ENCODE assay signal across 8 mouse cellular contexts in the genomic region with DNA sequence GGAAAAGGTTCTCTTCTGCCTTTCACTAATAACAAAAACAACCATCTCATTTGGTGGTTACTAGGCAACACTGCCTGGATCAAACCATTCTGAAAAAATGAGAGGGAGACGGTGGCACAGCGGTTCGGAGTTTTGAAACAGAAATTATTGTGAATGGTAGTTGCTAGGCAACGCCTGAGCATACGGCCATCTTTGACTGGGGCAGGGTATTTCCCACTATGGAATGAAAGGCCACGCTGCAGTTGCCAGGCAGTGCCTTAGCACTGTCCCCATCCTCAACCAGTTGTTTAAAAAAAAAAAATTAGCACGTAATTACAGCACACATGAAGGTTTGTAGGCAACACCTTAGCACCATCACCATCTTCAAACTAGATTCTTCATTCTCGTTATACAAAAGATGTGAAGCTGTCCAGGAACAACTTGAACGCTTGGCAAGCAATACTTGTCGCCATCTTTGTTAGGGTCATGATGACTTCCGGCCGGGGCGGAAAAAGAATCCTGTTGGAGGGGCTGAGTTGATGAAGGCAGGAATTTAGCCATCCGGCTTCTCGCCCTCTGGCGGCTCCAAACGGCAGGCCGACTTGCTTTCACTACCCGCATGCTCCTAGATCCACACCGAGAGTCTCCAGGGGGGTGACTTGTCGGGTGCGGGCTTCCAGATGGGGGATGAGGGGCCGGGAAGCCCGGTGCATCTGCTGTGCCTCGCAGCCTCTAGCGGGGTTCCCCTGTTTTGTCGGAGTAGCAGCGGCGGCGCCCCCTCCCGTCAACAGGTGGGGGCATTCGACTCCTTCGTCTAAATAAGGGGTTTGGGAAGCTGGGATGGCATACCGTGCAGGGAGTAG. TPM values are rescaled to one million over a fixed set of nuclear protein-coding genes. Genes with fewer than 3 reads are reported as not detected.
DNase-seq lines count a peak whose midpoint lies in the region; ATAC-seq lines count a peak whose summit lies in the region.

Gene Fuz, plus strand, starts transcription at position 487 of the 842 bp plus-strand sequence.

- under 1% methylated on average over 34 of the region's 34 CpGs for WGBS in forebrain, embryonic 14.5 days
- WGBS in neural tube, embryonic 15.5 days = under 1% methylated on average over 34 of the region's 34 CpGs

- no peaks in the 10 kb centered on the region for H3K27me3 ChIP-seq in forebrain, embryonic 14.5 days (replicated peaks; ENCODE audit: control insufficient read depth, insufficient read depth, low read length)
- H3K27me3 ChIP-seq in neural tube, embryonic 15.5 days (replicated peaks) = no peaks in the 10 kb centered on the region

- H3K36me3 ChIP-seq in forebrain, embryonic 14.5 days (ENCODE audit: control insufficient read depth, insufficient read depth, low read length) = peaks cover 19% of the 10 kb centered on the region
- H3K36me3 ChIP-seq in neural tube, embryonic 15.5 days = peaks cover 15% of the 10 kb centered on the region

- peak; percentile 75 for ATAC-seq in forebrain, embryonic 14.5 days
- peak; percentile 82 for ATAC-seq in neural tube, embryonic 15.5 days (ENCODE audit: low FRiP score)

- peak within 1 kb of the TSS; percentile 79 for H3K9ac ChIP-seq in forebrain, embryonic 14.5 days (ENCODE audit: low read length)
- H3K9ac ChIP-seq in neural tube, embryonic 15.5 days (replicated peaks) = peak within 1 kb of the TSS; percentile 57

- intact Hi-C loops in heart, postnatal 14 days (cut with DNase I) = loop anchor here (5.0 kb wide), 1 partner anchor 56 kb away; no protein-coding TSS in a partner anchor

- peak; percentile 96 for DNase-seq in ES-CJ7 (ENCODE audit: low read depth, low spot score)
- DNase-seq in cerebellum, adult 11 months = peak; percentile 88
- DNase-seq in forebrain, embryonic 14.5 days (ENCODE audit: low spot score) = peak; percentile 99
- DNase-seq in heart, postnatal 14 days = peak; percentile 87 to 91
- peak; percentile 94 for DNase-seq in layer of hippocampus, adult 11-12 months (ENCODE audit: low spot score)
- peak; percentile 93 to 95 for DNase-seq in lung, adult 18-20 months
- DNase-seq in testis, postnatal 14 days (ENCODE audit: low spot score) = peak; percentile 87

- peak within 1 kb of the TSS; percentile 83 for H3K4me2 ChIP-seq in forebrain, embryonic 14.5 days (ENCODE audit: low read length)
- peak within 1 kb of the TSS; percentile 74 for H3K4me2 ChIP-seq in neural tube, embryonic 15.5 days

- peak within 1 kb of the TSS; percentile 58 for H3K4me3 ChIP-seq in forebrain, embryonic 14.5 days (ENCODE audit: low read depth, low read length)
- peak within 1 kb of the TSS; percentile 64 for H3K4me3 ChIP-seq in neural tube, embryonic 15.5 days (replicated peaks)

- no peaks in the 10 kb centered on the region for H3K9me3 ChIP-seq in forebrain, embryonic 14.5 days (replicated peaks; ENCODE audit: control insufficient read depth, low read length)
- no peaks in the 10 kb centered on the region for H3K9me3 ChIP-seq in neural tube, embryonic 15.5 days (replicated peaks)

- peaks cover 33% of the 10 kb centered on the region for H3K4me1 ChIP-seq in forebrain, embryonic 14.5 days (ENCODE audit: control insufficient read depth, insufficient read depth, low read length)
- peaks cover 47% of the 10 kb centered on the region for H3K4me1 ChIP-seq in neural tube, embryonic 15.5 days

- H3K27ac ChIP-seq in forebrain, embryonic 14.5 days (ENCODE audit: low read depth, low read length) = peak within 1 kb of the TSS; percentile 90
- H3K27ac ChIP-seq in neural tube, embryonic 15.5 days (replicated peaks) = peak within 1 kb of the TSS; percentile 90

RNA-seq across cellular contexts. Expression of gene Fuz, which starts in this region (rescaled TPM):
- 18.2 and 18.3 TPM in 2 replicates for polyA plus RNA-seq in forebrain, embryonic 14.5 days (2014; fragmentation: Nextera tagmentation; extraction: Ambion mirVana)
- total RNA-seq in heart, postnatal 14 days (2021) = 10 to 100 TPM in 1 of 2 experiments, 1 to 10 TPM in 1; 9.0 to 18.1 TPM
- 15.1 and 15.8 TPM in 2 replicates for polyA plus RNA-seq in neural tube, embryonic 15.5 days (2015; fragmentation: Nextera tagmentation; extraction: Ambion mirVana)

Comparison
In these comparisons a context has a peak if more than half of its experiments do, and no peak if none do; other contexts are left out.
1. Peak in every context shown above with its lines: DNase-seq, ATAC-seq, H3K4me3 ChIP-seq and H3K27ac ChIP-seq.